Mouse (Mus musculus) MEL (cell line): Measurements from ENCODE around the gene Drosha. TPM values are rescaled to one million over a fixed set of nuclear protein-coding genes. Genes with fewer than 3 reads are reported as not detected.

ENCODE experiments used
- DNase-seq: peaks from one replicate; pipeline ENCODE4 v3.0.0; 2011; ENCODE audit warnings: low read depth, low spot score
- H3K27ac ChIP-seq: 2 replicates; pipeline ENCODE4 v1.5.1; 2012; ENCODE audit warnings: low read depth, mild to moderate bottlenecking, control low read depth, low read length, moderate library complexity; ENCODE audit not compliant: control insufficient read depth
- H3K27me3 ChIP-seq, 2 experiments: fragments of 150-350 bp in 1 of 2; sonication (generic) in 1 of 2; 2 replicates each; pipeline ENCODE4 v1.6.1; 2012; ENCODE audit warnings: low read length in 2 of 2, mild to moderate bottlenecking in 2 of 2, improper control_type of control experiment in 1 of 2, moderate library complexity in 1 of 2; ENCODE audit not compliant: insufficient read depth in 2 of 2, control insufficient read depth in 1 of 2
- H3K36me3 ChIP-seq, 2 experiments: 2 replicates each; pipeline ENCODE4 v1.6.1; 2012 to 2014; ENCODE audit warnings: low read length in 2 of 2, improper control_type of control experiment in 1 of 2, inconsistent platforms in 1 of 2, mild to moderate bottlenecking in 1 of 2; ENCODE audit not compliant: insufficient read depth in 2 of 2, control insufficient read depth in 1 of 2
- H3K4me1 ChIP-seq, 2 experiments: fragments of 150-350 bp in 1 of 2; sonication (generic) in 1 of 2; 2 replicates each; pipeline ENCODE4 v1.6.1; 2012; ENCODE audit warnings: low read length in 2 of 2, improper control_type of control experiment in 1 of 2, mild to moderate bottlenecking in 1 of 2; ENCODE audit not compliant: insufficient read depth in 2 of 2, control insufficient read depth in 1 of 2
- H3K4me3 ChIP-seq, 2 experiments: fragments of 150-350 bp in 1 of 2; sonication (generic) in 1 of 2; 2 replicates each; pipeline ENCODE4 v1.5.1; 2012; ENCODE audit warnings: low read depth in 2 of 2, low read length in 2 of 2, mild to moderate bottlenecking in 2 of 2, moderate library complexity in 2 of 2, control low read depth in 1 of 2, improper control_type of control experiment in 1 of 2; ENCODE audit not compliant: control insufficient read depth in 1 of 2, insufficient read depth in 1 of 2
- H3K79me2 ChIP-seq: 2 replicates; pipeline ENCODE4 v1.6.1; 2012; ENCODE audit warnings: mild to moderate bottlenecking, low read length, moderate library complexity; ENCODE audit not compliant: control insufficient read depth, poor library complexity, insufficient read depth
- H3K9ac ChIP-seq: 2 replicates; pipeline ENCODE4 v1.6.1; 2012; ENCODE audit warnings: low read depth, mild to moderate bottlenecking, control low read depth, low read length, moderate library complexity; ENCODE audit not compliant: control insufficient read depth, poor library complexity, severe bottlenecking
- H3K9me3 ChIP-seq: fragments of 150-350 bp; sonication (generic); replicated peaks from 2 replicates; pipeline ENCODE4 v1.6.1; 2012; ENCODE audit warnings: mild to moderate bottlenecking, low read length, improper control_type of control experiment, moderate library complexity; ENCODE audit not compliant: insufficient read depth
- BHLHE40 ChIP-seq: IDR thresholded peaks from 2 replicates; pipeline ENCODE4 v1.6.1; 2012; ENCODE audit warnings: low read depth, mild to moderate bottlenecking, inconsistent platforms, low read length, improper control_type of control experiment, borderline replicate concordance
- CTCF ChIP-seq, 3 experiments: IDR thresholded peaks in 2 of 3; conservative IDR thresholded peaks in 1 of 3; 2 replicates each; pipeline ENCODE4 v1.5.1; 2011 to 2012; ENCODE audit warnings: low read length in 3 of 3, low read depth in 2 of 3, mild to moderate bottlenecking in 2 of 3, improper control_type of control experiment in 1 of 3, inconsistent platforms in 1 of 3, mixed read lengths in 1 of 3, moderate library complexity in 1 of 3; ENCODE audit not compliant: control insufficient read depth in 1 of 3, insufficient read depth in 1 of 3, poor library complexity in 1 of 3, severe bottlenecking in 1 of 3
- E2F4 ChIP-seq: IDR thresholded peaks from 2 replicates; pipeline ENCODE4 v1.6.1; 2011; ENCODE audit warnings: low read depth, low read length, improper control_type of control experiment, borderline replicate concordance
- GABPA ChIP-seq: IDR thresholded peaks from 2 replicates; pipeline ENCODE4 v1.6.1; 2012; ENCODE audit warnings: low read depth, mild to moderate bottlenecking, inconsistent platforms, low read length, improper control_type of control experiment, moderate library complexity
- GATA1 ChIP-seq: IDR thresholded peaks from 2 replicates; pipeline ENCODE4 v1.6.1; 2011; ENCODE audit warnings: low read depth, low read length, improper control_type of control experiment
- JUND ChIP-seq: IDR thresholded peaks from 2 replicates; pipeline ENCODE4 v1.6.1; 2011; ENCODE audit warnings: low read depth, mild to moderate bottlenecking, improper control_type of control experiment, low read length
- MAX ChIP-seq: IDR thresholded peaks from 2 replicates; pipeline ENCODE4 v1.6.1; 2011; ENCODE audit warnings: low read length, improper control_type of control experiment
- MAZ ChIP-seq: IDR thresholded peaks from 2 replicates; pipeline ENCODE4 v1.6.1; 2012; ENCODE audit warnings: low read depth, mild to moderate bottlenecking, inconsistent platforms, low read length, improper control_type of control experiment
- MYB ChIP-seq: IDR thresholded peaks from 2 replicates; pipeline ENCODE4 v1.6.1; 2011; ENCODE audit warnings: mild to moderate bottlenecking, low read depth, low read length, improper control_type of control experiment
- MYC ChIP-seq: IDR thresholded peaks from 2 replicates; pipeline ENCODE4 v1.6.1; 2011; ENCODE audit warnings: low read depth, mild to moderate bottlenecking, low read length, improper control_type of control experiment, moderate library complexity
- POLR2A ChIP-seq, 2 experiments: IDR thresholded peaks; 2 replicates each; pipeline ENCODE4 v1.6.1; 2011 to 2012; ENCODE audit warnings: low read length in 2 of 2, mild to moderate bottlenecking in 2 of 2, control low read depth in 1 of 2, improper control_type of control experiment in 1 of 2, low read depth in 1 of 2, moderate library complexity in 1 of 2; ENCODE audit not compliant: control insufficient read depth in 1 of 2, insufficient read depth in 1 of 2, poor library complexity in 1 of 2
- RAD21 ChIP-seq: IDR thresholded peaks from 2 replicates; pipeline ENCODE4 v1.6.1; 2011; ENCODE audit warnings: mild to moderate bottlenecking, low read depth, low read length, improper control_type of control experiment
- SIN3A ChIP-seq: IDR thresholded peaks from 2 replicates; pipeline ENCODE4 v1.6.1; 2012; ENCODE audit warnings: low read length, improper control_type of control experiment, inconsistent platforms
- SMC3 ChIP-seq: IDR thresholded peaks from 2 replicates; pipeline ENCODE4 v1.6.1; 2011; ENCODE audit warnings: low read depth, low read length, improper control_type of control experiment
- TAL1 ChIP-seq: IDR thresholded peaks from 2 replicates; pipeline ENCODE4 v1.6.1; 2012; ENCODE audit warnings: mild to moderate bottlenecking, inconsistent platforms, low read length, moderate library complexity, mixed read lengths
- TBP ChIP-seq: IDR thresholded peaks from 2 replicates; pipeline ENCODE4 v1.8.0; 2011; ENCODE audit warnings: low read depth, low read length, improper control_type of control experiment
- TCF12 ChIP-seq: IDR thresholded peaks from 2 replicates; pipeline ENCODE4 v1.6.1; 2014; ENCODE audit warnings: low read depth, mild to moderate bottlenecking, inconsistent platforms, low read length, improper control_type of control experiment, moderate library complexity
- USF1 ChIP-seq: IDR thresholded peaks from 2 replicates; pipeline ENCODE4 v1.6.1; 2014; ENCODE audit warnings: low read depth, mild to moderate bottlenecking, inconsistent platforms, low read length, improper control_type of control experiment, moderate library complexity
- ZC3H11A ChIP-seq: IDR thresholded peaks from 2 replicates; pipeline ENCODE4 v1.6.1; 2012; ENCODE audit warnings: low read depth, mild to moderate bottlenecking, inconsistent platforms, low read length, improper control_type of control experiment
- polyA plus RNA-seq, 2 experiments: library from polyadenylated mRNA; stranded (reverse) in 1 of 2; unstranded in 1 of 2; fragments of >175 nt in 1 of 2; fragments of >200 nt in 1 of 2; gene quantifications; 2 replicates each; pipeline versions ENCODE4 v1.2.1 to v1.2.4; 2012; ENCODE audit warnings: low replicate concordance in 2 of 2, low read depth in 1 of 2; ENCODE audit not compliant: insufficient read length in 2 of 2, insufficient read depth in 1 of 2, missing spikeins in 1 of 2
- total RNA-seq: library from RNA; depleted of rRNA; stranded (reverse); fragments of 300-350 nt; gene quantifications from 2 replicates; pipeline ENCODE4 v1.2.3, GENCODE M21; 2012

Drosha gene
- total and polyA plus RNA-seq, 3 experiments = 43.3 to 482 (median 96.9) TPM

DNA sequence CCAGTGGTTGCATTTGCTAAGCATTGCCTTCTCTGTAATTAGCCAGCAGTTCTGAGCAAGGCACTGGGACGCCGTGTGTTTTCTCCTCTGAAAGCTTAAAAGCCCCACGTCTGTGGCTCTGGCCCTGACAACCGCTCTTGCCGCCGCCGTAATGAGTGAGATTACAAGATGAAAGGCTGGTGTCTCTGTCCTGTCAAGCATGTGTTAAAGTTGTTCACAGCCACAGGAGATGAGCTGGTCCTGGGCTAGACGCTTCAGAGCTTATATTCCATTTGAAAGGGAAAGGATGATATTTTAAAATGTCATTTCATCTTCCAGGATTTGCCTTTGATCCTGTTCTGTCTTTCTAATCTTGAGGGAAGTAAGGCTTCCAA, 76.6 kb downstream of the Drosha start:
- Histone ChIP-seq H3K9ac (no peak overlapping the region), H3K27ac (no peak overlapping the region), H3K9me3 (no peaks in the 10 kb centered on the region), H3K4me1 (peaks cover 4 to 13% of the 10 kb centered on the region in 2 experiments), H3K79me2 (no peaks in the 10 kb centered on the region; the same call in 1 of the 2 replicates), H3K4me3 (no peak overlapping the region), H3K27me3 (no peaks in the 10 kb centered on the region), H3K36me3 (peaks cover 9 to 16% of the 10 kb centered on the region in 2 experiments)
- no peak for TF ChIP-seq E2F4
- TF ChIP-seq ZC3H11A = no peak
- no peak for TF ChIP-seq JUND
- no peak for TF ChIP-seq GATA1
- TF ChIP-seq MYC = no peak
- no peak for TF ChIP-seq SIN3A
- TF ChIP-seq TAL1 = no peak
- no peak for TF ChIP-seq RAD21
- TF ChIP-seq MYB = no peak
- no peak for TF ChIP-seq TBP
- no peak for TF ChIP-seq POLR2A (IDR thresholded peaks at IDR 0.05; ENCODE audit: control insufficient read depth in 1 of 2, insufficient read depth in 1 of 2, low read depth in 1 of 2, low read length in 2 of 2, poor library complexity in 1 of 2)
- no peak for TF ChIP-seq MAZ
- TF ChIP-seq BHLHE40 = no peak
- TF ChIP-seq USF1 = no peak
- TF ChIP-seq MAX = no peak
- no peak for TF ChIP-seq GABPA
- no peak for TF ChIP-seq TCF12
- TF ChIP-seq SMC3 = no peak
- TF ChIP-seq CTCF (IDR thresholded peaks at IDR 0.05 in 2 of 3, conservative IDR thresholded peaks at IDR 0.05 in 1 of 3; ENCODE audit: control insufficient read depth in 1 of 3, insufficient read depth in 1 of 3, low read depth in 2 of 3, low read length in 3 of 3, poor library complexity in 1 of 3, severe bottlenecking in 1 of 3) = no peak
- no peak for DNase-seq

DNA sequence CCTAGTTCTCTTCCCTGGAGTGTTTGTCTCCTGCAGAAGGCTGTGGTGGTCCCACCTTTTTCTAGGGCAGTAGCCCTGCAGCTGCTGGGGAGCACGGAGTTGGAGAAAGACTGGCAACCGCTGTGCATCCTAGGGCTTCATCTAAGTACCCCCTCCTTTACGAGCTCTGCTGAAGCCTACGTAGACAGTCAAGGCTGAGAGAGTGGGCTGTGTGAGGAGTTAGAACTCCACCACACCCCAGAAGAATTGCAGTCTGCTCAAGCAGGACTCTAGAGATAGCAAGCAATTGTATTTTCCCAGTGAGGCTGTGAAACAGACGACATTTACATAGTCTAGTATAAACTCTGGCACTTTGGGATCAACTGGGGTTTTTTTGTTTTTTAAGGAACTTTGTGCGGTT, 79.8 kb downstream of the Drosha start:
- Histone ChIP-seq H3K27me3 (no peaks in the 10 kb centered on the region), H3K9me3 (no peaks in the 10 kb centered on the region), H3K4me3 (no peak overlapping the region), H3K36me3 (peaks cover 0 to 14% of the 10 kb centered on the region in 2 experiments; a peak in 2 of 4 replicates), H3K4me1 (no peaks in the 10 kb centered on the region), H3K9ac (no peak overlapping the region), H3K27ac (no peak overlapping the region), H3K79me2 (no peaks in the 10 kb centered on the region)
- no peak for DNase-seq
- TF ChIP-seq USF1 = no peak
